Mouse (Mus musculus) kidney, postnatal 25 days (tissue): Measurements from ENCODE around the gene Fam160b1.

ENCODE experiments used
- DNase-seq, 2 experiments: peaks; one replicate each; pipeline ENCODE4 v3.0.0; 2021; ENCODE audit warnings: mixed read lengths in 2 of 2

Gene Fam160b1

GRCm38 (mm10) chr19:57344678-57345077 lies 15.8 kb upstream of the Fam160b1 start:
- DNase-seq: no peak

DNA sequence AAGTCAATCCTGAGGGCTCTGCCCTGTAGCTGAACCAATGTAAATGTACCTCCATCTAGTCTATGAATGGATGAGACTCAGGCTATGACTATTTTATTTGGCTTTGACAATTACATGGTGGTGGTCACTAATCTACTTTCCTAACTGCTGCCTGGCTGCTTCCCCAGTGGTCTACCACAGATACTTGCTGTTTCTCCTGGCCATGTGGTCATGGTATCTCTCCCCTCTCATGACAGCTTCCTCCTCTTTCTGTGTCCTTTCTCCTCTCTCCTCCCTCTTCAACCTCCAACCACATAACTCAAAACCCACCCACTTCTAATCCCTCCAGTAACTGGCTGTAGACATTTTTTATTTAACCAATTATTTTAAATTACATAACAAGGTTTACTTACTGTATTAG lies 11.4 kb upstream of the Fam160b1 start:
- DNase-seq: no peak

DNA sequence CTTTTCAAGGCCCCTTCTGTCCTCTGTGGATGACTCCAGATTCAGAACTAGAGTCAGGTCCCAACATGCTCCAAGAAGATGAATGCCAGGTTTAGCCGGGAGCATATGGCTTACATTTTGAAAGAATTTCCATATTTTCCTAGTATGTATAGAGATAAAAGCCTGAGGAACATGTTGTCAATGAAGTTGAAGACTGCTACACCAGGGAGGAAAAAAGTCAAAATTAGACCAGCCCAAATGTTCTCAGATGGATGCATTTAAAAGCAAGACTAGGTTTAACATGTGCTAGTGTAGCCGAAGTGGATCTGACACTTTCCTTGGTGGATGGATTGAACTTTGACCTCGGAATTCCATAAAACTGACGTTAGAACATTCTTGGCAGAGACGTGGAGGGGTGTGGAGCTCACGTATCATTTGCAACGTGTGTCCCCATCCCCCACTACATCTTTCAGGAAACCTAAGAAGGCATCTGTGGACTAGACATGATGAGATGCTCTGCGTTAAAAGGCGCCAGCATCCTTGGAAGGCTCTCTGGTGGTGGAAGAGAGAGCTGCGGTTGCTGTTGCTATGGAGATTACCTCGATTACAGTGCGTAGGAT lies 8.0 kb upstream of the Fam160b1 start:
- no peak for DNase-seq

DNA sequence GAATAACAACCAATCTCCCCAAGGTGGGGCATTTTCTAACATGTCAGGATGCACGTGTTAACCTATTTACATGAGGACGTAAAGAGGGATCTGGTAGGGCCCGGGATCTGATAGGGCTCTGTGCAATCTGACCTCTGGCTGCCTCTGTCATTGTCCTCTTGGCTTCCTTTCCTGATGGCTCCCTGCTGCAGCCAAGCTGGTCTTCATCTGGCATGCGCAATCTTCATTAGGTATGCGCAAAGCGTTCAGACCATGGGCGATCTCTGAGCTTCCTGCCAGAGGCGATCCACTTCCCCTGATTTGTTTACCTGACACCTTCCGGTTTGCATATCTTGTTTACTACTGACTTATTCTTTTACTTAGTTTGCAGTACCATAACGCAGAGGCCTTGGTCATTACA lies 7.3 kb upstream of the Fam160b1 start:
- DNase-seq: no peak

DNA sequence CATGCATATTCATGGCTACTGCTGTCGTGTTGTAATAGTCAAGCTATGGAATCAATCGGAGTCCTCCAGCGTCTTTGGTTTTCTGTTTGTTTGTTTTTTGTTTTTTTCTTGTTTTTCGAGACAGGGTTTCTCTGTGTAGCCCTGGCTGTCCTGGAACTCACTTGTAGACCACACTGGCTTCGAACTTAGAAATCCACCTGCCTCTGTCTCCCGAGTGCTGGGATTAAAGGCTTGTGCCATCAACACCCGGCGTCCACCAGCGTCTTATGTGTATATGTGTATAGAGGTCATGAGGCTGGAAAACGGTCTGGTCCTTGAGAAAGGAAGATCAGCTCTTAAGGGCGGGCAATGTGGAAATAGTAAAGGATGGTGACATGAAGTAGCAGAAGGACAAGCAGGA lies 6.4 kb upstream of the Fam160b1 start:
- DNase-seq: no peak

DNA sequence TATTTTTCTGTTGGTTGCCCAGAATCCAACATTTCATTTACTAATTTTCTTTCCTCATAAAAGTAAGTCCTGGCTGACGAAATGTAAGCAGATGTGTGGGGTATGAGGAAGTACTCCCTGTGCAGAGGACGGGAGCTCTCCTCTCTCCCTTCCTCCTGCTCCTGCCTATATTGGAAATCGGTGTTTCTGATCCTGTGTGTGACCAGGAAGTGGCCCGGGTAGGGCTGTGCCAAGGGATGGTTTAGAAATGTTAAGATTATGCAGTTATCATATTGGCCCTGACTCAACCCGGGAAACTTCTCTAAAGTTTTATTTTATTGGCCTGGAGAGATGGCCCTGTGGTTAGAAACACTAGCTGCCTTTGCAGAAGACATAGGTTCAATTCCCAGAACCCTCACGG lies 5.8 kb upstream of the Fam160b1 start:
- DNase-seq: peak in 1 of 2 experiments; percentile 12

- peak in 1 of 2 experiments; percentile 34 for DNase-seq
Measured at GRCm38 (mm10) chr19:57355451-57356251, 4.8 kb upstream of the Fam160b1 start.

GRCm38 (mm10) chr19:57356273-57356672 lies 4.2 kb upstream of the Fam160b1 start:
- peak in 1 of 2 experiments; percentile 34 for DNase-seq

GRCm38 (mm10) chr19:57357244-57357643 lies 3.2 kb upstream of the Fam160b1 start:
- DNase-seq: peak in 1 of 2 experiments; percentile 22

DNA sequence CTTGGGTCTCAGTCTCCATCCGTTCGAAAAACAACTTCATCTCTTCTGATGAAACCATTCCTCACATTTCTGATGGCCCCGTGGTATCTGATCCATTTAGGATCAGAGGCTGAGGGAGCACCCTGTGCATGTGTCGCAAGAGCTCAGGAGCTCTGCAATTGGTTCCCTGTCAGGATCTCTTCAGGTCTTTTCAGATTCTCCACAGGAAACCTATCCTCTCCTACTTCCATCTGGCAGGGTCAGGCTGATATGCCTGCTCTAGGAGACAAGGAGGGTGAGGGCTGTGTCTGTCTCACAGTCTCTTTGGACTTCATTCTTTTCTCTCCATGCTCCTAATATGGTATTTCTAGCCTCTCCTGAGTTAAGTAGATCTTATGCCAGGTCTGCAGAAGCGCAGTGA lies 2.7 kb upstream of the Fam160b1 start:
- no peak for DNase-seq

DNA sequence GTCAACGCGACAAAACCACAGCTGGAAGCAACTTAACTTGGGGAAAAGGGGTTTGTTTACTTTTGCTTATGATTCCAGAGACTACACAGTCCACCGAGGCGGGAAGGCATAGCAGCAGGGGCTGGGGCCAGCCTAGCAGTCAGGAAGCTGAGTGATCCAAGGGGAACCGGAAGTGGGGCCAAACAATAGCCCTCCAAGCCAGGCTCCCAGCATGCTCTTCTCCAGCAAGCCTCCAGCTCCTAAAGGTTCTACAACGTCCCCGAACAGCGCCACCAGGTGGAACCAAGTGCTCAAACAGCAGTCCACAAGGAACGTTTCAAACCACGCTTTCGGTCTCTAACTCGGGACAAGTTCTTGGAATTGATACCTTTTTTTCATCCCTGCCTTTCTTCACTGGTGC lies 2.2 kb upstream of the Fam160b1 start:
- DNase-seq: peak; percentile 88 to 91

- DNase-seq: peak in 1 of 2 experiments; percentile 14
Measured at GRCm38 (mm10) chr19:57358836-57359598, 1.5 kb upstream of the Fam160b1 start.

GRCm38 (mm10) chr19:57359701-57360326 lies 666 bp upstream of the Fam160b1 start:
- DNase-seq: peak; percentile 39 to 42

- peak in 1 of 2 experiments; percentile 52 for DNase-seq
Measured at GRCm38 (mm10) chr19:57361131-57361938, 855 bp downstream of the Fam160b1 start.

DNA sequence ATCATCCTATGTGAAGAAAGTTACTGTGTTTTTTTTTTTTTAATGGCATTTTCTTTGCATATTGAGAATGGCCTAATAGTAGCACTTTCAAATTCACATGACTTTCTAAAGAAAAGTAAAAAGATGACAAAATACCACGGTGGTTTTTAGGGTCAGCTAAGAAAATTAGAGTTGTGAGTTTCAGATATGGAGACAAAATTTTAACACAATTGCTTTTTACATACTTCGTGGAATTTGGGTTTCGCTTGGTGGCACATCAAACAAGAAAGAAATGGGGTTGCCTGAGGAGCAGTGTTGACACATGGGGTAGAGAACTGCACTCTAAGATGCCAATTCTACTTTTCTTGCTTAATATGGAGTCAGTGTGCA lies 1.4 kb downstream of the Fam160b1 start:
- DNase-seq: no peak

DNA sequence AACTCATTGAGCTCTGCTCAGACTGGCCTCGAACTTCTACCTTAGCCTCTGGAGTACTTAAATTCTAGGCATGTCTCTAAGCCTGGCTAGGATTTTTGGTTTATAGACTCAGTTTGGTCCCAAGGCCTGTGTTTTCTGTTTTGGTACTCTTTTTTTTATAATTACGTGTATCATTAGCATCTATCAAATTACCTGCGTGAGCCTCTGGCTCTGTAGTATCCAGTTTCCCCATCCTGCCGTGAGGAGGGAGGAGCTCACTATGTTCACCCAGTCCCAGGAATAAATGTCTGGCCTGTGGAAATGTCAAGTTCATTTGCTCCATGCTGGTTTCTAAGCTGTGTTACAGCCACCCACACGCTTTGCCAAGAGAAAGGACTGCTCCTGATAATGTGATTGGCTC lies 2.1 kb downstream of the Fam160b1 start:
- peak in 1 of 2 experiments; percentile 32 for DNase-seq

- DNase-seq: no peak
Measured at GRCm38 (mm10) chr19:57363076-57363475, 2.6 kb downstream of the Fam160b1 start.

DNA sequence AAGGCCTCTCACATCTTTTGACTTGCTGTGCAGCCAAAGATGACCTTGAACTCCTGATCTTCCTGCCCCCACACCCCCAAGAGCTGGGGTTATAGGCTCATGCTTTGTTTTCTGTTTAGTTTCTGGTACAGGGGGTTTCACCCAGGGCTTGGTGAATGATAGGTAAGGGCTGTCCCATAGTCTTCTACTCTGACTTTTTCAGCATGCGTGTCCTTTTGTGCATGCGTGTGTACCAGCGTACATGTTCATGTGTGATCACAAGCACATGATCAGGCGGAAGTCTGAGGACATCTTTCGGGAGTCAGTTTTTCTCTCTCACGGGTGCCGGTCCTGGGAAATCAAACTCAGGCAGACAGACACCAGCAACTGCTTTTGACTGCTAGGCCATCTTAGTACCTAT lies 3.1 kb downstream of the Fam160b1 start:
- DNase-seq: peak in 1 of 2 experiments; percentile 25

DNA sequence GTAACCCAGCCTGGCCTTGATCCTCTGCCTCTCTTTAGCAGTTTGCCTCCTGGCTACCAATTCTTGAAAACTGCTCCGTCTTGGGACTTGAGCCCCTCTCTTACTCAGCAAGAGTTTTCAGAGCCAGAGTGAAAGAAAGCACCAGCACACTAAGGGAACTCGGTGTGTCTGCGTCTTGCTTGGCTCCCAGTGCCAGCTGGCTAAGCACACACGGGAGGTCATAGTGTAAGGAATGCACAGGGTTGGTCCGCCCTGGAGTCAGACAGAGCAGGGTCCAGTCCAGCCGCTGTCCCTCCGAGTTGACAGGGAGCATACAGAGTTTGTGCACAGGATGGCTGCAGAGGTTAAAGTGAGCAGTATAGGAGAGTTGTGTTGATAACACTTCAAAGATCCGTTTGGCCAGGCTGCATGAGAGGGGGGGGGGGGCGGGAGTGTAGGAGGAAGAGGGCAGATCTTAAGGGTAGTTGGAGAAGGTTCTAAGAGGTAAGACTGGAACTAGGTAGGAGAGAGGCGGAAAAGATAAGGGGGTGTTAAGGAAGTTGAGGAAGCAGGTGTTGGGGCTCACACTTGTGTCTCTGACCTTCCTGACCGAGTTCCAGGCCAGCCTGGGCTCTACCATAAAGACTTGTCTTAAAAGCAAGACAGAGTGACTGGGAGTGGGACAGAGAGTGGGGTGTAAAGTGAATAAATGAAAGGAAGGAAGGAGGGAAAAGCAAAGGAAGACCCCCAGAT lies 4.6 kb downstream of the Fam160b1 start:
- peak; percentile 75 to 89 for DNase-seq

DNA sequence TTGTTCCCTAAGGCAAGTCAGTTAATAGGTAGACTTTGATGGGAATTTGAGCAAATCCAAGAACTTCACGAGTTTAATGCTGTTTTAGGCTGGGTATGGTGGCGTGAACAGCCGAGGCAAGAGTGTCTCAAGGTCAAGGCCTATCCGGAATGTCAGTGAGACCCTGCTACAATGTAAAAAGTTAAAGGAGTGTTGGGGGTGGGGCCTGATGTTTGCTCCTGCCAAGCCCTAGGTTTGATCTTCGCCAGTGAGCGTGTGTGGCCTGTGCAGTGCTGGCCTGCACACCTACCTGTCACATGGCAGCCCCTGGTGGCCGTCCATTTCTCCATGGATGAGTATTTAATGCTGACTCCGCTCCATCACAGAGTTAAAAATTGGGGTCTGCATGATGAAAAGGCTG lies 5.5 kb downstream of the Fam160b1 start:
- DNase-seq: peak in 1 of 2 experiments; percentile 52

DNA sequence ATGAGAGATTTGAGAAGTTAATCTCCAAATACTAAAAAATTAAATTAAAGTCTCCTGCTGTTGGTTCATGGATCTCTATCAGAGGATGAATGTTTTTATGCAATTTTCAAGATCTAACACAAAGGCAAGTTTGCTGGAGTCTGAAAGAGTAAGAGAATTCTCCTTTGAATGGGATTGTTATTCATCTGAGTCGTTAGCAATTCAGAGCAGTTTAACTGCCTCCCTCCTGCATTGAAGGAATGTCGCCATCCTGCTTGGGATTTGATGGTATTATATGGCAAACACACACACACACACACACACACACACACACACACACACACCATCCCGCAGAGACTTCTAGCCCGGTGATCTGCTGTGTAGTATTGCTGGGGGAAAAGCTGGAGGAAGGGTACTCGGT lies 6.1 kb downstream of the Fam160b1 start:
- DNase-seq: no peak

DNA sequence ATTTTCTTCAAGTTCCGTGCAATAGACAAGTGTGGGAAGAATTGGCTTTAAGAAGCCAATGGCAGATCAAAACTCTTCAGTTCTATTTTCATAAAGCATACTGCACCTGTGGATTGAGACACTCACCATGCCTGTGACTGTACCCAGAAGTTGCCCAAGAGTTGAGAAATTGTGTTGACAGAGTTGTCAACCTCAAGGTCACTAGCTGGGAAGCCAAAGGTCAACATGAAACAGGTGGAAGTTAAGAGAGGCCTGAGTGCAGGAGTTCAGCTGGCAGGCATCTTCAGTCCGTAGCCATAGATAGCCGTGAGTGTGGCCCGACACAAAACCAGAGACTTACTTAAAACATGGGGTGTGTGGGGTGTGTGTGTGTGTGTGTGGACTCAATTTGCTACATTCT lies 6.7 kb downstream of the Fam160b1 start:
- peak in 1 of 2 experiments; percentile 44 for DNase-seq
